Mouse (Mus musculus) thymus, adult 2 months (tissue): Measurements from ENCODE around the gene Zfp235. TPM values are rescaled to one million over a fixed set of nuclear protein-coding genes. Genes with fewer than 3 reads are reported as not detected.
A peak's percentile ranks its signal among the peaks of the same experiment; 100 is the strongest.

ENCODE experiments used
- DNase-seq: peaks from one replicate; pipeline ENCODE4 v3.0.0; 2021
- H3K27ac ChIP-seq: fragments of 200-500 bp; 2 replicates; pipeline ENCODE4 v1.5.1; 2012; ENCODE audit warnings: low read length, control low read depth; ENCODE audit not compliant: control insufficient read depth, insufficient read depth
- H3K27me3 ChIP-seq: fragments of 200-500 bp; 2 replicates; pipeline ENCODE4 v1.6.1; 2012; ENCODE audit warnings: mild to moderate bottlenecking, low read length, moderate library complexity, mixed read lengths; ENCODE audit not compliant: control insufficient read depth, insufficient read depth
- H3K36me3 ChIP-seq: fragments of 200-500 bp; 2 replicates; pipeline ENCODE4 v1.6.1; 2012; ENCODE audit warnings: mild to moderate bottlenecking, low read length, moderate library complexity; ENCODE audit not compliant: control insufficient read depth, insufficient read depth
- H3K4me1 ChIP-seq: fragments of 200-500 bp; replicated peaks from 2 replicates; pipeline ENCODE4 v1.6.1; 2012; ENCODE audit warnings: low read length; ENCODE audit not compliant: control insufficient read depth, insufficient read depth
- H3K4me3 ChIP-seq: fragments of 200-500 bp; 2 replicates; pipeline ENCODE4 v1.5.1; 2012; ENCODE audit warnings: mild to moderate bottlenecking, low read length, control low read depth, moderate library complexity; ENCODE audit not compliant: control insufficient read depth, insufficient read depth
- CTCF ChIP-seq: fragments of 200-500 bp; IDR thresholded peaks from 2 replicates; pipeline ENCODE4 v1.5.1; 2012; ENCODE audit warnings: mild to moderate bottlenecking, control low read depth, low read length, moderate library complexity, borderline replicate concordance; ENCODE audit not compliant: control insufficient read depth, poor library complexity, insufficient read depth; ENCODE audit errors: extremely low read depth
- POLR2A ChIP-seq: fragments of 200-500 bp; IDR thresholded peaks from 2 replicates; pipeline ENCODE4 v1.6.1; 2012; ENCODE audit warnings: mild to moderate bottlenecking, low read length, control low read depth, moderate library complexity; ENCODE audit not compliant: control insufficient read depth, poor library complexity, insufficient read depth; ENCODE audit errors: extremely low read depth
- WGBS: fragments of 180-500 bp; shearing (Covaris S2); methylation state at CpG from one replicate; pipeline ENCODE4 v1.1.7; 2018; 5-methylcytosine and 5-hydroxymethylcytosine counted together
- polyA plus RNA-seq: library from polyadenylated mRNA; depleted of rRNA; stranded (reverse); fragments of >200 nt; gene quantifications from 2 replicates; pipeline ENCODE4 v1.2.3, GENCODE M21; 2012; rRNA removed

The Zfp235 gene
- 7.8 and 12.6 TPM in 2 replicates for polyA plus RNA-seq

GRCm38 (mm10) chr7:24133996-24134828 is at the start of gene Zfp235:
TSS of gene Zfp235 (plus strand) at chr7:24134169.
- peaks cover 6% of the 10 kb centered on the region for H3K4me1 ChIP-seq
- DNase-seq: peak; percentile 87
- peak; percentile 63 for TF ChIP-seq POLR2A
- TF ChIP-seq CTCF: no peak
- H3K27me3 ChIP-seq: no peaks in the 10 kb centered on the region
- WGBS: 4% methylated on average over 32 of the region's 32 CpGs
- no peak within 1 kb of the TSS for H3K27ac ChIP-seq
- H3K36me3 ChIP-seq: no peaks in the 10 kb centered on the region
- H3K4me3 ChIP-seq: peak within 1 kb of the TSS; percentile 97

- Histone ChIP-seq H3K27me3 (no peaks in the 10 kb centered on the region), H3K4me3 (no peak overlapping the region), H3K36me3 (no peaks in the 10 kb centered on the region), H3K4me1 (peaks cover 14% of the 10 kb centered on the region), H3K27ac (no peak overlapping the region)
- DNase-seq: no peak
- 98% methylated on average over 4 of the region's 4 CpGs for WGBS
- TF ChIP-seq CTCF (no peak), POLR2A (no peak)
These were observed 47.1 kb upstream of the Zfp235 start for GRCm38 (mm10) chr7:24086871-24087270.

GRCm38 (mm10) chr7:24087485-24088125 is 46.4 kb upstream of the Zfp235 start:
- 97% methylated on average over 12 of the region's 12 CpGs for WGBS
- Histone ChIP-seq H3K27ac (no peak overlapping the region), H3K4me3 (no peak overlapping the region), H3K36me3 (no peaks in the 10 kb centered on the region), H3K4me1 (peaks cover 12% of the 10 kb centered on the region), H3K27me3 (no peaks in the 10 kb centered on the region)
- no peak for DNase-seq
- TF ChIP-seq CTCF (no peak), POLR2A (no peak)

GRCm38 (mm10) chr7:24104403-24104802 is 29.6 kb upstream of the Zfp235 start:
- 97% methylated on average over 9 of the region's 9 CpGs for WGBS
- no peak for TF ChIP-seq POLR2A
- no peak for TF ChIP-seq CTCF
- no peak for DNase-seq
- no peaks in the 10 kb centered on the region for H3K27me3 ChIP-seq
- H3K36me3 ChIP-seq: peaks cover 72% of the 10 kb centered on the region
- H3K4me1 ChIP-seq: no peaks in the 10 kb centered on the region
- H3K4me3 ChIP-seq: no peak overlapping the region
- no peak overlapping the region for H3K27ac ChIP-seq

GRCm38 (mm10) chr7:24105144-24105703 is 28.7 kb upstream of the Zfp235 start:
- no peak for DNase-seq
- Histone ChIP-seq H3K4me1 (no peaks in the 10 kb centered on the region), H3K27me3 (no peaks in the 10 kb centered on the region), H3K36me3 (peaks cover 66% of the 10 kb centered on the region), H3K4me3 (no peak overlapping the region), H3K27ac (no peak overlapping the region)
- TF ChIP-seq POLR2A (no peak), CTCF (no peak)
- 97% methylated on average over 18 of the region's 18 CpGs for WGBS

- 97% methylated on average over 7 of the region's 7 CpGs for WGBS
- Histone ChIP-seq H3K4me3 (no peak overlapping the region), H3K36me3 (peaks cover 12% of the 10 kb centered on the region), H3K27ac (no peak overlapping the region), H3K4me1 (peaks cover 8% of the 10 kb centered on the region; the same call in 1 of the 2 replicates), H3K27me3 (no peaks in the 10 kb centered on the region)
- no peak for DNase-seq
- no peak for TF ChIP-seq CTCF
- no peak for TF ChIP-seq POLR2A
These were observed 23.1 kb upstream of the Zfp235 start for GRCm38 (mm10) chr7:24110839-24111238.
